Mouse (Mus musculus) limb, embryonic 10.5 days (tissue): Measurements from ENCODE around the gene Rnf152. TPM values are rescaled to one million over a fixed set of nuclear protein-coding genes. Genes with fewer than 3 reads are reported as not detected.

ENCODE experiments used
- DNase-seq: peaks from one replicate; pipeline ENCODE4 v3.0.0-alpha.2; 2017; ENCODE audit warnings: low spot score
- H3K27ac ChIP-seq: fragments of 300-500 bp; sonication (generic); 2 replicates; pipeline ENCODE4 v1.5.1; 2016; ENCODE audit warnings: mild to moderate bottlenecking
- H3K27me3 ChIP-seq: fragments of 300-500 bp; sonication (generic); 2 replicates; pipeline ENCODE4 v1.6.1; 2016; ENCODE audit warnings: low read depth, mild to moderate bottlenecking; ENCODE audit not compliant: poor library complexity, severe bottlenecking
- H3K36me3 ChIP-seq: fragments of 300-500 bp; sonication (generic); 2 replicates; pipeline ENCODE4 v1.6.1; 2016; ENCODE audit warnings: mild to moderate bottlenecking, moderate library complexity
- H3K4me1 ChIP-seq: fragments of 300-500 bp; sonication (generic); 2 replicates; pipeline ENCODE4 v1.6.1; 2016
- H3K4me3 ChIP-seq: fragments of 300-500 bp; sonication (generic); 2 replicates; pipeline ENCODE4 v1.5.1; 2016; ENCODE audit warnings: mild to moderate bottlenecking, moderate library complexity
- H3K9me3 ChIP-seq: fragments of 300-500 bp; sonication (generic); replicated peaks from 2 replicates; pipeline ENCODE4 v1.6.1; 2016; ENCODE audit warnings: mild to moderate bottlenecking
- WGBS: fragments of 180-500 bp; shearing (Covaris S2); methylation state at CpG from one replicate; pipeline ENCODE4 v1.1.7; 2016; 5-methylcytosine and 5-hydroxymethylcytosine counted together
- polyA plus RNA-seq: library from polyadenylated mRNA; unstranded; fragments of >200 nt; fragmentation: Nextera tagmentation; extraction: Ambion mirVana; gene quantifications from 2 replicates; pipeline ENCODE4 v1.2.1, GENCODE M21; 2016

The Rnf152 gene
- polyA plus RNA-seq, 1 experiment from 2014 or later, result 0.16 TPM

- Histone ChIP-seq H3K4me1 (no peaks in the 10 kb centered on the region), H3K9me3 (no peaks in the 10 kb centered on the region), H3K36me3 (no peaks in the 10 kb centered on the region), H3K4me3 (no peak overlapping the region), H3K27me3 (no peaks in the 10 kb centered on the region), H3K27ac (no peak overlapping the region)
- DNase-seq, result no peak
- WGBS, result 64% methylated on average over 2 of the region's 2 CpGs
These were observed 109.9 kb downstream of the Rnf152 start for GRCm38 (mm10) chr1:105246651-105247050.

DNA sequence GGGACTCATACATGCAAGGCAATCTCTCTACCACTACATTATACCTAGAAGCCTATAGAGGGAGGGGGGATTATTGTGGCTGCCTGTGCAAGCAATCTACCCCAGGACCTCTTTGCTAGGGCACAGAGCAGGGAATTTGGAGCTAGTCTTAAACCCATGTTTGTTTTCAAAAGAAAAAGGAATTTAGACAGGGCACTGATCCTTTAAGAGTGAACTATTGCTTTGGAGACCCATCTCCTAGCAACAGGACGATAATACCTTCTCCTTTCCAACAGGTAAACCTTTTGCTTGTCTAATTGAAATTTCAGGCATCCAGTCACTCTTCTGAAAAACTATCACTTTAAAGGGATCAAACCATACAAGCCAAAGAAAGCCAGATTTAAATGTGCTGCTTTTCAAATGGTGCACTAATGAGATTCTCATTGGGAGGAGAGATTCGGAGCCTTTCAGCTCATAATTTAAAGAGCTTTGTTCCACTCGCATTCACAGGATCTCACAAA lies 110.4 kb downstream of the Rnf152 start:
- Histone ChIP-seq H3K4me1 (no peaks in the 10 kb centered on the region), H3K27me3 (no peaks in the 10 kb centered on the region), H3K4me3 (no peak overlapping the region), H3K27ac (no peak overlapping the region), H3K9me3 (no peaks in the 10 kb centered on the region), H3K36me3 (no peaks in the 10 kb centered on the region)
- WGBS, result 54% methylated on average over 3 of the region's 3 CpGs
- DNase-seq, result no peak

DNA sequence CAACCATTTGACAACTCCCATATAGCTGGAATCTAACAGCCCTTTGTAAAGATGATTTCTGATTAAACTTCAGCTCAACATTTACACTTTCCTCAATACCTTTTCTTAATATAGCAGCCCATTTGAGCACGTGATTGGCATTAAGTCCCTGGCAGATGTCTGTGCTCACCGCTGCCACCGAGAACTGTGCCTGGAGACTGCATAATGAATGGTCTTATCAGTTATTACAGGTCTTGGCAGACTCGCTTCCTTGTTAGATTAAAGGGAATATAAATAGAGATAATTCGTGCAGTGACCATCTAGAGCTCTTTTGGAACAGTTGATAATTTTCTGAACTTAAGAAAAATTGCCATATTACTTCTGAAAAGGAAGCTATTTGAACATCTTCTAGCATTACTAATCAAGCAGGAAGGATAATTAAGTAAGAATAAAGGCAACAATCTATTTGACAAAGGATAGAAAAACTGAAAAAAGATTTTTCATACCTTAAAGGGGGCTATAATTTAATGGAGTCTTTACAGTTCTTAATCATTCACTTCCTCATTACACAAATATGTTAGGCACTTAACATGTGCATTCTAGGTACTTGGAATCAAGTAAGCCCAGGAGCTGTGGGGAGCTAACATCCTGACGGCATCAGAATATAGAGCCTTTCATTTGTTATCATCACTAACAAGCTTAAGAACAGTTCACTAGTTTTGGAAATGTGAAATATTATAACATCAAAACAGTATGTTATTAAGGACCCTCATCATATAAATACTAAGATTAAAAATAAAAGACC lies 113.0 kb downstream of the Rnf152 start:
- no peak for DNase-seq
- H3K9me3 ChIP-seq, result no peaks in the 10 kb centered on the region

GRCm38 (mm10) chr1:105240185-105240584 lies 116.3 kb downstream of the Rnf152 start:
- Histone ChIP-seq H3K36me3 (no peaks in the 10 kb centered on the region), H3K27ac (no peak overlapping the region), H3K4me3 (no peak overlapping the region), H3K9me3 (no peaks in the 10 kb centered on the region), H3K27me3 (no peaks in the 10 kb centered on the region), H3K4me1 (no peaks in the 10 kb centered on the region)
- DNase-seq, result no peak

More for the DNA sequence above, 113.0 kb downstream of the Rnf152 start:
- WGBS, result 83% methylated on average over 6 of the region's 6 CpGs
- H3K27me3 ChIP-seq, result no peaks in the 10 kb centered on the region
- H3K4me1 ChIP-seq, result no peaks in the 10 kb centered on the region
- no peak overlapping the region for H3K27ac ChIP-seq
- H3K4me3 ChIP-seq, result no peak overlapping the region
- no peaks in the 10 kb centered on the region for H3K36me3 ChIP-seq
